Mouse (Mus musculus) thymus, adult 2 months (tissue): Measurements from ENCODE around the gene Tspan5.

ENCODE experiments used
- CTCF ChIP-seq: fragments of 200-500 bp; IDR thresholded peaks from 2 replicates; pipeline ENCODE4 v1.5.1; 2012; ENCODE audit warnings: mild to moderate bottlenecking, control low read depth, low read length, moderate library complexity, borderline replicate concordance; ENCODE audit not compliant: control insufficient read depth, poor library complexity, insufficient read depth; ENCODE audit errors: extremely low read depth
- POLR2A ChIP-seq: fragments of 200-500 bp; IDR thresholded peaks from 2 replicates; pipeline ENCODE4 v1.6.1; 2012; ENCODE audit warnings: mild to moderate bottlenecking, low read length, control low read depth, moderate library complexity; ENCODE audit not compliant: control insufficient read depth, poor library complexity, insufficient read depth; ENCODE audit errors: extremely low read depth

DNA sequence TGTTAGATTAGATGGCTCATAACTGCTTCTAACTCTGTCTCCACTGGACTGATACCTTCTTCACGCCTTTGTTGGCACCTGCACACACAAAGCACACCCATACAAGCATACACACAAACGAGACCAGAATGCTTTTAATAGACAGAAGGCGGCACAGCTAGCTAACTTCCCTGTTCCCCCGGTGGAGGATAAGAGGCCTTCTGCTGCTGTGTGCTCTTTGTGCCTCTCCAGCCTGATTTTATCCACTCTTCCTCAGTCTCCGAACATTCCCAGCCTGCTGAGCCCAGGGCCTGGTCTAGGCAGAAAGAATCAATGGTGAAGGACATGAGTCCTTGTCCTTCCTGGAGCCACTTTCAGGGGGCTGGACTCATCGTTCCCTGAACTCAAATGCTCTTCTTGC is 83.3 kb downstream of the Tspan5 start:
- no peak for TF ChIP-seq POLR2A
- TF ChIP-seq CTCF, result no peak
